Mouse (Mus musculus) liver, embryonic 14.5 days (tissue): ENCODE measurements around the gene Dlx4. TPM values are rescaled to one million over a fixed set of nuclear protein-coding genes. Genes with fewer than 3 reads are reported as not detected.
A peak's percentile ranks its signal among the peaks of the same experiment; 100 is the strongest.

Experiments used
- ATAC-seq: fragments of 200-750 bp; cut with Nextera tagmentation; 2 replicates; pipeline ENCODE4 v1.8.0; 2017; ENCODE audit warnings: moderate number of reproducible peaks, mild to moderate bottlenecking, moderate library complexity; ENCODE audit not compliant: insufficient read depth
- DNase-seq, 3 experiments: peaks; one replicate each; pipeline ENCODE4 v3.0.0-alpha.2; 2012 to 2013; ENCODE audit warnings: low read depth in 3 of 3, low spot score in 3 of 3
- H3K27ac ChIP-seq: fragments of 300-500 bp; sonication (generic); 2 replicates; pipeline ENCODE4 v1.5.1; 2014; ENCODE audit warnings: moderate library complexity, mild to moderate bottlenecking, control low read depth, inconsistent platforms
- H3K27me3 ChIP-seq: fragments of 300-500 bp; sonication (generic); 2 replicates; pipeline ENCODE4 v1.6.1; 2014; ENCODE audit warnings: mild to moderate bottlenecking, low read length, moderate library complexity; ENCODE audit not compliant: control insufficient read depth, insufficient read depth
- H3K36me3 ChIP-seq: fragments of 300-500 bp; sonication (generic); replicated peaks from 2 replicates; pipeline ENCODE4 v1.6.1; 2014; ENCODE audit warnings: low read depth; ENCODE audit not compliant: control insufficient read depth, insufficient read depth
- H3K4me1 ChIP-seq, 2 experiments: fragments of 200-500 bp in 1 of 2; fragments of 300-500 bp in 1 of 2; sonication (generic) in 1 of 2; replicated peaks; 2 replicates each; pipeline ENCODE4 v1.6.1; 2012 to 2014; ENCODE audit warnings: antibody characterized with exemption in 1 of 2, inconsistent platforms in 1 of 2, low read length in 1 of 2; ENCODE audit not compliant: control insufficient read depth in 2 of 2, insufficient read depth in 2 of 2
- H3K4me2 ChIP-seq: fragments of 300-500 bp; sonication (generic); 2 replicates; pipeline ENCODE4 v1.6.1; 2014; ENCODE audit warnings: low read depth, mild to moderate bottlenecking, control low read depth, moderate library complexity
- H3K4me3 ChIP-seq, 2 experiments: fragments of 200-500 bp in 1 of 2; fragments of 300-500 bp in 1 of 2; sonication (generic) in 1 of 2; 2 replicates each; pipeline ENCODE4 v1.5.1; 2012 to 2014; ENCODE audit warnings: low read depth in 2 of 2, low read length in 2 of 2, mild to moderate bottlenecking in 2 of 2, control low read depth in 1 of 2, inconsistent platforms in 1 of 2, moderate library complexity in 1 of 2; ENCODE audit not compliant: insufficient read depth in 1 of 2
- H3K9ac ChIP-seq: fragments of 300-500 bp; sonication (generic); replicated peaks from 2 replicates; pipeline ENCODE4 v1.6.1; 2014; ENCODE audit warnings: mild to moderate bottlenecking, control low read depth, moderate library complexity
- H3K9me3 ChIP-seq: fragments of 300-500 bp; sonication (generic); 2 replicates; pipeline ENCODE4 v1.6.1; 2016; ENCODE audit warnings: low read length, mixed read lengths; ENCODE audit not compliant: control insufficient read depth
- CTCF ChIP-seq: IDR thresholded peaks from 2 replicates; pipeline ENCODE4 v1.5.1; 2016; ENCODE audit warnings: antibody characterized with exemption, low read depth, control low read depth
- EP300 ChIP-seq: IDR thresholded peaks from 2 replicates; pipeline ENCODE4 v1.6.1; 2016; ENCODE audit warnings: antibody characterized with exemption, low read depth
- WGBS: fragments of 180-500 bp; shearing (Covaris S2); extraction: QIAGEN DNeasy Blood & Tissue Kit; methylation state at CpG from one replicate; pipeline ENCODE4 v1.1.7; 2014; ENCODE audit not compliant: insufficient replicate concordance; 5-methylcytosine and 5-hydroxymethylcytosine counted together
- polyA plus RNA-seq, 2 experiments: library from polyadenylated mRNA; depleted of rRNA in 1 of 2; stranded (reverse) in 1 of 2; unstranded in 1 of 2; fragments of >200 nt; fragmentation: Nextera tagmentation in 1 of 2; extraction: Ambion mirVana in 1 of 2; gene quantifications; 2 replicates each; pipeline versions ENCODE4 v1.2.1 to v1.2.3; 2012 to 2014

Gene Dlx4
- polyA plus RNA-seq, 2 experiments = 0.09 TPM; not detected in 1

DNA sequence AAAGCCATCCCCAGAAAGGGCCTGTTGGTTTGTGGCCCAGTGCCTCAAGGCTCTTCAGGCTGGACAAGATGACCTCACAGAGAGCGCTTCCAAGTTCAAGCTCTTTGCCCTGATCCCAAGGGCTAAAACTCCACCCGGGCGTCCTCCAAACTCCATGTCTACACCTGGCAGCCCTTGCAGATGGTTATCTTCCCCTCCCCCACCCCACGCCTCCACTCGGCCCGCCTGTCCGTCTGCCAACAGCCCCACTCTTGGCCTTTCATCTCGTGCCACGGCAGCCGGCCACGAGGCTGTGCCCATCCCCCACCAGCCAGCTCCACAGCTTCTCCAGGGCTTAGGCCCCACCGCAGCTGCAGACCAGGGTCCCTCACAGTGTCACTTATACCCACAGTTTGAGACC, 33.2 kb upstream of the Dlx4 start:
- ATAC-seq = no peak
- H3K4me1 ChIP-seq = no peaks in the 10 kb centered on the region
- no peaks in the 10 kb centered on the region for H3K36me3 ChIP-seq
- H3K9me3 ChIP-seq = no peaks in the 10 kb centered on the region
- 61% methylated on average over 12 of the region's 12 CpGs for WGBS
- H3K27me3 ChIP-seq = no peaks in the 10 kb centered on the region
- no peak overlapping the region for H3K4me2 ChIP-seq
- H3K9ac ChIP-seq = no peak overlapping the region
- H3K27ac ChIP-seq = no peak overlapping the region
- no peak for TF ChIP-seq EP300
- TF ChIP-seq CTCF = no peak
- no peak for DNase-seq
- no peak overlapping the region for H3K4me3 ChIP-seq

DNA sequence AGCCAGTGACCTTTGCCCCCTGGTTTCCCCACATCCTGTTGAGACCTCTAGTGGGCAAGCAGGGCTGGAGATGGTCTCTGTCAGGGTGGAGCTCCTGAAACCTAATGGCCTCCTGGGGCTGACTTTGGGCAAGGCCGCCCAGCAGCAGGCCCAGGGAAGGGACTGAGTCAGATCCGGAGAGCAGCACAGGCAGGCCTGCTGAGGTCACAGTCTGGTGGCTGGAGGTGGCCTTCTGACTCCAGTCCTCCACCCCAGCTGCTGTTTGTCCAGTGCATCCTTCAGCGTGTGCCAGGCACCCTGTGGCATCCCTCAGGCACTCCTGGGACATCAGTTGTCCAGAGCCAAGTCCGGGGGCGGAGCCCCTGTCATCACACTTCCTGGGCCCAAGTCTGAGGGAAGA, 19.8 kb upstream of the Dlx4 start:
- 37% methylated on average over 5 of the region's 5 CpGs for WGBS
- no peaks in the 10 kb centered on the region for H3K4me1 ChIP-seq
- TF ChIP-seq CTCF = no peak
- TF ChIP-seq EP300 = no peak
- no peak overlapping the region for H3K4me2 ChIP-seq
- no peak for DNase-seq
- H3K27me3 ChIP-seq = no peaks in the 10 kb centered on the region
- no peak for ATAC-seq
- no peaks in the 10 kb centered on the region for H3K9me3 ChIP-seq
- H3K36me3 ChIP-seq = no peaks in the 10 kb centered on the region
- no peak overlapping the region for H3K9ac ChIP-seq
- H3K27ac ChIP-seq = no peak overlapping the region
- H3K4me3 ChIP-seq = no peak overlapping the region

DNA sequence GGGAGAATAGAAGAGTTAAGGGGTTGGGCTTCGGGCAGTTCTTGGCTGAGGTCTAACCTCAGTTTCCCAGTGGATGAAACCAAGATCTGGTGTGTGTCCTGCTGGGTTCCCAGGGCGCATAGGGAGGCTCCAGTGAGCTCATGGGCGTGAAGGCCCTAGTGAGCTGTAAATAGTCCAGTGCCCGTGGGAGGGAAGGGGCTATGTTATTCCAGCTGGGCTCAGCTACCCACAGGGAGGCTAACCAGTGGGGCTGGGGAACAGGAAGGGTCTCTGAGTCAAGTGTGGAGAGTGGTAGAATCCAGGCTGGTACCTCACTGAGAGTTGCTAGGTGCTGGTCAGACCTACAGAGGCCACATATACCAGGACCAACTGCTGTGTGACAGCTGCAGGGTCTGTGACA, 15.6 kb upstream of the Dlx4 start:
- ATAC-seq (no peak), DNase-seq (no peak)
- Histone ChIP-seq H3K27ac (no peak overlapping the region), H3K4me2 (no peak overlapping the region), H3K36me3 (no peaks in the 10 kb centered on the region), H3K9me3 (no peaks in the 10 kb centered on the region), H3K27me3 (no peaks in the 10 kb centered on the region), H3K4me1 (no peaks in the 10 kb centered on the region), H3K4me3 (no peak overlapping the region), H3K9ac (no peak overlapping the region)
- WGBS = 61% methylated on average over 4 of the region's 4 CpGs
- TF ChIP-seq CTCF = no peak
- TF ChIP-seq EP300 = no peak

DNA sequence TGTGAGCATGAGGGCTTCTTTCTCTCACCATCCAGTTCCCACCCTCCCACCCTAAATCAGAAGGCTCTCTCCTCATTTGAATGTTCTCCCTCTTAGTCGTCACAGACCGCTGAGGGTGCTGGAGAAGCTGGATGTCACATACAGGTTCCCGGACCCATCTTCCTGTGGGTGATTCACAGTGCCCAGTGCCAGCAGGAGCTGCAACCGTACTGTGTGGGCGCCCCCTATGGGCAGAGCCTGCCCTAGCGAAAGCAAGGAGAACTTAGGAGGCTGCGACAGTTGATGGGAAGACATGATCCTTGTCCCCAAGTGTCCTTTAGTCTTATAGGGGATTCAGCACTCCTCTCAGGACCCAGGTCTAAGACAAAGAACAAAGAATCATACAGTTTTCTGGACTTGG, 14.6 kb upstream of the Dlx4 start:
- TF ChIP-seq EP300 (no peak), CTCF (peak; percentile 75)
- ATAC-seq = no peak
- H3K4me1 ChIP-seq = no peaks in the 10 kb centered on the region
- no peak for DNase-seq
- WGBS = 40% methylated on average over 7 of the region's 7 CpGs
- H3K9ac ChIP-seq = no peak overlapping the region
- H3K9me3 ChIP-seq = no peaks in the 10 kb centered on the region
- no peaks in the 10 kb centered on the region for H3K36me3 ChIP-seq
- H3K27ac ChIP-seq = no peak overlapping the region
- H3K27me3 ChIP-seq = no peaks in the 10 kb centered on the region
- H3K4me3 ChIP-seq = no peak overlapping the region
- H3K4me2 ChIP-seq = no peak overlapping the region

DNA sequence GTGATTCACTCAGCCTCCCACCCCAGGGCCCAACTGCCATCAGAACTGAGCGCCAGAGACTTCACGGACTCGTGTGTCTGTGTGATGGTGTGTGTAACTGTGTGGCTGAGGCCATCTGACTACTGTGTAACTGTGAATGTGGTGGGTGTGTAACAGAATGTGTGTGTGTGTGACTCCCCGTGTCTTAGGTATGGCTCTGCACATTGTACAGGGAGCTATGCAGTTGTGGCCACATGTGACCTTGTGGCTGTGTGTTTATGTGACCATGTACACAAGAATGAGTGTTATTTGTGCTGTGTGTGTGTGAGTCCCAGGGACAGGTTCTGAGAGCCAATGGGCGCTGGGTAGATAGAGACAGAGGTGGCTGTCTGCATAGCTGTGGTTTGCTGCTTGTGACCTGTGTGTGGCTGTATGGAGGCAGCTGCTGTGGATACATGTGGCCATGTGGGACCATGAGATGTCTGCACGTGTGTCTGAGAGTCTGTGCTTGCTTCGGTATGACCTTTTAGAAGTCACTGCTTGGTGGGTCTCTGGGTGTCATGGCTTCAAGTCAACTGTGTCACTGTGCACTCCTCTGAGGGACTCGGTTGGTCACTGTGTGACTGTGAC, 13.8 kb upstream of the Dlx4 start:
- Histone ChIP-seq H3K36me3 (no peaks in the 10 kb centered on the region), H3K9ac (no peak overlapping the region), H3K4me1 (no peaks in the 10 kb centered on the region), H3K9me3 (no peaks in the 10 kb centered on the region), H3K4me3 (no peak overlapping the region), H3K27me3 (no peaks in the 10 kb centered on the region), H3K27ac (no peak overlapping the region), H3K4me2 (no peak overlapping the region)
- DNase-seq (no peak), ATAC-seq (no peak)
- TF ChIP-seq EP300 (no peak), CTCF (no peak)
- WGBS = 69% methylated on average over 8 of the region's 8 CpGs
